Mouse (Mus musculus) retina, adult 2 months (tissue): ENCODE results near the gene Cyct.

Source experiments
- DNase-seq: peaks from one replicate; pipeline ENCODE4 v3.0.0-alpha.2; 2012; ENCODE audit warnings: low read depth, low spot score

Cyct gene

GRCm38 (mm10) chr2:76338215-76339156 lies 21.8 kb downstream of the Cyct start, which contains the start of gene Pde11a:
TSS of gene Pde11a (minus strand) at chr2:76338774.
- DNase-seq, result no peak

GRCm38 (mm10) chr2:76334596-76334995 lies 25.7 kb downstream of the Cyct start:
- no peak for DNase-seq

- no peak for DNase-seq
Measured at GRCm38 (mm10) chr2:76332161-76332805, 28.0 kb downstream of the Cyct start.

- DNase-seq, result no peak
Measured at GRCm38 (mm10) chr2:76330081-76330480, 30.2 kb downstream of the Cyct start.

- DNase-seq, result no peak
Measured at GRCm38 (mm10) chr2:76326161-76326560, 34.1 kb downstream of the Cyct start.

- DNase-seq, result no peak
Measured at GRCm38 (mm10) chr2:76324463-76324862, 35.8 kb downstream of the Cyct start.

GRCm38 (mm10) chr2:76323185-76323875 lies 36.9 kb downstream of the Cyct start:
- DNase-seq, result no peak

GRCm38 (mm10) chr2:76320336-76320735 lies 39.9 kb downstream of the Cyct start:
- DNase-seq, result no peak

GRCm38 (mm10) chr2:76319231-76319630 lies 41.0 kb downstream of the Cyct start:
- no peak for DNase-seq
